Mouse (Mus musculus) hindbrain, embryonic 15.5 days (tissue): ENCODE data around the gene Bcl6. TPM values are rescaled to one million over a fixed set of nuclear protein-coding genes. Genes with fewer than 3 reads are reported as not detected.

Source experiments
- ATAC-seq: fragments of 200-750 bp; cut with Nextera tagmentation; 2 replicates; pipeline ENCODE4 v1.8.0; 2017; ENCODE audit warnings: low read depth, moderate number of reproducible peaks, moderate TSS enrichment; ENCODE audit not compliant: low FRiP score
- H3K27ac ChIP-seq: fragments of 300-500 bp; sonication (generic); replicated peaks from 2 replicates; pipeline ENCODE4 v1.5.1; 2015; ENCODE audit warnings: mild to moderate bottlenecking, inconsistent platforms
- H3K27me3 ChIP-seq: fragments of 300-500 bp; sonication (generic); 2 replicates; pipeline ENCODE4 v1.6.1; 2015; ENCODE audit warnings: control low read depth, inconsistent platforms
- H3K36me3 ChIP-seq: fragments of 300-500 bp; sonication (generic); 2 replicates; pipeline ENCODE4 v1.6.1; 2015; ENCODE audit warnings: control low read depth, inconsistent platforms
- H3K4me1 ChIP-seq: fragments of 300-500 bp; sonication (generic); replicated peaks from 2 replicates; pipeline ENCODE4 v1.6.1; 2015; ENCODE audit warnings: control low read depth, inconsistent platforms
- H3K4me2 ChIP-seq: fragments of 300-500 bp; sonication (generic); 2 replicates; pipeline ENCODE4 v1.6.1; 2015; ENCODE audit warnings: moderate library complexity, mild to moderate bottlenecking, inconsistent platforms
- H3K4me3 ChIP-seq: fragments of 300-500 bp; sonication (generic); 2 replicates; pipeline ENCODE4 v1.5.1; 2015; ENCODE audit warnings: mild to moderate bottlenecking, inconsistent platforms
- H3K9ac ChIP-seq: fragments of 300-500 bp; sonication (generic); 2 replicates; pipeline ENCODE4 v1.6.1; 2015; ENCODE audit warnings: inconsistent platforms
- H3K9me3 ChIP-seq: fragments of 300-500 bp; sonication (generic); 2 replicates; pipeline ENCODE4 v1.6.1; 2016; ENCODE audit warnings: control low read depth, inconsistent platforms
- WGBS: fragments of 180-500 bp; shearing (Covaris S2); methylation state at CpG from one replicate; pipeline ENCODE4 v1.1.7; 2015; 5-methylcytosine and 5-hydroxymethylcytosine counted together
- polyA plus RNA-seq: library from polyadenylated mRNA; unstranded; fragments of >200 nt; fragmentation: Nextera tagmentation; extraction: Ambion mirVana; gene quantifications from 2 replicates; pipeline ENCODE4 v1.2.1, GENCODE M21; 2015

The Bcl6 gene
- polyA plus RNA-seq, 1 experiment from 2014 or later: 0.41 TPM

GRCm38 (mm10) chr16:24012066-24012465, 23.4 kb upstream of the Bcl6 start:
- Histone ChIP-seq H3K9me3 (no peaks in the 10 kb centered on the region), H3K27ac (no peak overlapping the region), H3K27me3 (no peaks in the 10 kb centered on the region), H3K4me1 (0 out of 2 replicates have a peak, but pooled peaks cover 4% of the 10 kb centered on the region), H3K36me3 (no peaks in the 10 kb centered on the region), H3K4me2 (no peak overlapping the region), H3K4me3 (no peak overlapping the region), H3K9ac (no peak overlapping the region)
- ATAC-seq: no peak
- WGBS: 68% methylated on average over 3 of the region's 3 CpGs

- ATAC-seq: no peak
- no peak overlapping the region for H3K9ac ChIP-seq
- no peak overlapping the region for H3K27ac ChIP-seq
- WGBS: 77% methylated on average over 3 of the region's 3 CpGs
- H3K4me1 ChIP-seq: 0 out of 2 replicates have a peak, but pooled peaks cover 4% of the 10 kb centered on the region
- H3K36me3 ChIP-seq: no peaks in the 10 kb centered on the region
- H3K4me3 ChIP-seq: no peak overlapping the region
- no peaks in the 10 kb centered on the region for H3K9me3 ChIP-seq
- H3K27me3 ChIP-seq: no peaks in the 10 kb centered on the region
- no peak overlapping the region for H3K4me2 ChIP-seq
Measured at GRCm38 (mm10) chr16:24011306-24011705, 22.7 kb upstream of the Bcl6 start.

- Histone ChIP-seq H3K9ac (no peak overlapping the region), H3K4me1 (no peaks in the 10 kb centered on the region), H3K4me3 (no peak overlapping the region), H3K4me2 (no peak overlapping the region), H3K27me3 (no peaks in the 10 kb centered on the region), H3K36me3 (no peaks in the 10 kb centered on the region), H3K9me3 (no peaks in the 10 kb centered on the region), H3K27ac (no peak overlapping the region)
- ATAC-seq: no peak
- WGBS: 94% methylated on average over 2 of the region's 2 CpGs
Measured at GRCm38 (mm10) chr16:24009891-24010290, 21.2 kb upstream of the Bcl6 start.

GRCm38 (mm10) chr16:24005928-24006327, 17.3 kb upstream of the Bcl6 start:
- Histone ChIP-seq H3K4me2 (no peak overlapping the region), H3K27me3 (no peaks in the 10 kb centered on the region), H3K4me1 (no peaks in the 10 kb centered on the region), H3K27ac (no peak overlapping the region), H3K9me3 (no peaks in the 10 kb centered on the region), H3K4me3 (no peak overlapping the region), H3K9ac (no peak overlapping the region), H3K36me3 (no peaks in the 10 kb centered on the region)
- ATAC-seq: no peak
- WGBS: 87% methylated on average over 8 of the region's 8 CpGs

- no peaks in the 10 kb centered on the region for H3K9me3 ChIP-seq
- ATAC-seq: no peak
- H3K27ac ChIP-seq: no peak overlapping the region
- WGBS: 89% methylated on average over 6 of the region's 6 CpGs
- no peaks in the 10 kb centered on the region for H3K36me3 ChIP-seq
- no peaks in the 10 kb centered on the region for H3K4me1 ChIP-seq
- H3K27me3 ChIP-seq: no peaks in the 10 kb centered on the region
- no peak overlapping the region for H3K4me3 ChIP-seq
- H3K4me2 ChIP-seq: no peak overlapping the region
- H3K9ac ChIP-seq: no peak overlapping the region
Measured at GRCm38 (mm10) chr16:23997912-23998311, 9.3 kb upstream of the Bcl6 start.

GRCm38 (mm10) chr16:23997228-23997627, 8.6 kb upstream of the Bcl6 start:
- no peak overlapping the region for H3K4me2 ChIP-seq
- H3K36me3 ChIP-seq: no peaks in the 10 kb centered on the region
- H3K27ac ChIP-seq: no peak overlapping the region
- no peaks in the 10 kb centered on the region for H3K9me3 ChIP-seq
- no peak overlapping the region for H3K9ac ChIP-seq
- H3K27me3 ChIP-seq: 0 out of 2 replicates have a peak, but pooled peaks cover 2% of the 10 kb centered on the region
- WGBS: 84% methylated on average over 3 of the region's 3 CpGs
- no peak overlapping the region for H3K4me3 ChIP-seq
- no peak for ATAC-seq
- H3K4me1 ChIP-seq: no peaks in the 10 kb centered on the region

- Histone ChIP-seq H3K4me3 (no peak overlapping the region), H3K9ac (no peak overlapping the region), H3K27ac (no peak overlapping the region), H3K4me2 (no peak overlapping the region), H3K4me1 (no peaks in the 10 kb centered on the region), H3K27me3 (0 out of 2 replicates have a peak, but pooled peaks cover 2% of the 10 kb centered on the region), H3K36me3 (no peaks in the 10 kb centered on the region), H3K9me3 (no peaks in the 10 kb centered on the region)
- ATAC-seq: no peak
- 88% methylated on average over 7 of the region's 7 CpGs for WGBS
Measured at GRCm38 (mm10) chr16:23996342-23996741, 7.7 kb upstream of the Bcl6 start.

GRCm38 (mm10) chr16:23993351-23994321, 5.0 kb upstream of the Bcl6 start:
- WGBS: 56% methylated on average over 17 of the region's 17 CpGs
- Histone ChIP-seq H3K4me1 (peaks cover 11% of the 10 kb centered on the region), H3K36me3 (no peaks in the 10 kb centered on the region), H3K4me3 (no peak overlapping the region), H3K27ac (no peak overlapping the region), H3K9ac (no peak overlapping the region), H3K9me3 (no peaks in the 10 kb centered on the region), H3K4me2 (no peak overlapping the region), H3K27me3 (0 out of 2 replicates have a peak, but pooled peaks cover 2% of the 10 kb centered on the region)
- no peak for ATAC-seq

- H3K27me3 ChIP-seq: 0 out of 2 replicates have a peak, but pooled peaks cover 3% of the 10 kb centered on the region
Measured at GRCm38 (mm10) chr16:23991846-23992580, 3.4 kb upstream of the Bcl6 start.

GRCm38 (mm10) chr16:23991170-23991569, 2.5 kb upstream of the Bcl6 start:
- Histone ChIP-seq H3K9me3 (no peaks in the 10 kb centered on the region), H3K27ac (no peak overlapping the region), H3K4me1 (peaks cover 25% of the 10 kb centered on the region), H3K36me3 (no peaks in the 10 kb centered on the region), H3K9ac (no peak overlapping the region), H3K4me3 (no peak overlapping the region), H3K4me2 (peak overlapping the region; percentile 99), H3K27me3 (peaks cover 7% of the 10 kb centered on the region; the same call in 1 of the 2 replicates)
- WGBS: 0% methylated on average over 4 of the region's 4 CpGs
- ATAC-seq: no peak

More at GRCm38 (mm10) chr16:23991846-23992580, 3.4 kb upstream of the Bcl6 start:
- H3K36me3 ChIP-seq: no peaks in the 10 kb centered on the region
- no peak for ATAC-seq
- H3K9me3 ChIP-seq: no peaks in the 10 kb centered on the region
- H3K9ac ChIP-seq: no peak overlapping the region
- 89% methylated on average over 14 of the region's 14 CpGs for WGBS
- no peak overlapping the region for H3K4me3 ChIP-seq
- H3K4me2 ChIP-seq: no peak overlapping the region
- H3K4me1 ChIP-seq: peaks cover 18% of the 10 kb centered on the region
- no peak overlapping the region for H3K27ac ChIP-seq

- H3K4me2 ChIP-seq: peak overlapping the region; percentile 99
- H3K4me1 ChIP-seq: peaks cover 31% of the 10 kb centered on the region
- no peaks in the 10 kb centered on the region for H3K36me3 ChIP-seq
- peak overlapping the region; percentile 81 for H3K4me3 ChIP-seq
- H3K9me3 ChIP-seq: no peaks in the 10 kb centered on the region
- 0 out of 2 replicates have a peak overlapping the region, but pooled peaks have one; percentile 99 for H3K27ac ChIP-seq
- 35% methylated on average over 11 of the region's 11 CpGs for WGBS
- peak overlapping the region; percentile 68; the same call in 1 of the 2 replicates for H3K9ac ChIP-seq
- no peak for ATAC-seq
- peaks cover 15% of the 10 kb centered on the region; the same call in 1 of the 2 replicates for H3K27me3 ChIP-seq
Measured at GRCm38 (mm10) chr16:23990161-23990970, 1.7 kb upstream of the Bcl6 start.
